Comparison of ENCODE assay signal across 8 mouse cellular contexts in the genomic region with DNA sequence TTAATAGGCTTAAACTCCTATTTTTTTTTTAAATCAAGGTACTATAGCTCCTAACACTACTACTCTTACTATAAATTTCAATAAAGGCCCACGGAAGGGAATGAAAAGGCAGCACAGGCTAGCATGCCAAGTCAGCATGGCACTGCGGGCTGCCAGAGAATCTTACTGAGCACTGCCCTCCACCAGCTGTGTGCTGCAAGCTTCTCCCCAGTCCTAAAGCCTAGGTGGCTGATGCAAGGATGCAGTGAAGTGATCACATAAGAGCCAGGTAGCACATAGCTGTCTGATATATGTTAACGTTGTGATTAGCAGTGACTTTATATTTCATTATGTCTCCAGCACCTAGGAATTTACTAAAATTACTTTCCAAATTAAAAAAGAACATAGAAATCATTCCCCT. TPM values are rescaled to one million over a fixed set of nuclear protein-coding genes. Genes with fewer than 3 reads are reported as not detected.
DNase-seq lines count a peak whose midpoint lies in the region; ATAC-seq and TF ChIP-seq lines count a peak whose summit lies in the region.

No protein-coding gene starts in this region.

- no peak for TF ChIP-seq CTCF in testis, adult 2 months (IDR thresholded peaks at IDR 0.05; ENCODE audit: control insufficient read depth, insufficient read depth, insufficient replicate concordance, low read depth, low read length)

- H3K4me3 ChIP-seq in testis, adult 2 months (ENCODE audit: control insufficient read depth, low read depth, low read length) = peak overlapping the region; percentile 50
- peak overlapping the region; percentile 27 for H3K4me3 ChIP-seq in hindbrain, embryonic 15.5 days

- H3K27ac ChIP-seq in testis, adult 2 months (ENCODE audit: control insufficient read depth, insufficient read depth, low read depth, low read length) = no peak overlapping the region
- no peak overlapping the region for H3K27ac ChIP-seq in hindbrain, embryonic 15.5 days (replicated peaks)

- H3K9me3 ChIP-seq in hindbrain, embryonic 15.5 days = no peaks in the 10 kb centered on the region

- no peak for ATAC-seq in hindbrain, embryonic 15.5 days (ENCODE audit: low FRiP score, low read depth)
- ATAC-seq in megakaryocyte progenitor cell, adult 5-6 weeks (replicated peaks; ENCODE audit: poor library complexity) = peak; percentile 27
- no peak for ATAC-seq in inflammation-experienced regulatory T-cells, adult 6 months

- H3K27me3 ChIP-seq in testis, adult 2 months (ENCODE audit: control insufficient read depth, insufficient read depth, low read length) = no peaks in the 10 kb centered on the region
- H3K27me3 ChIP-seq in hindbrain, embryonic 15.5 days = no peaks in the 10 kb centered on the region

- H3K4me1 ChIP-seq in testis, adult 2 months (ENCODE audit: control insufficient read depth, insufficient read depth, low read length) = peaks cover 3% of the 10 kb centered on the region
- H3K4me1 ChIP-seq in hindbrain, embryonic 15.5 days (replicated peaks) = peaks cover 12% of the 10 kb centered on the region

- peak overlapping the region; percentile 99 for H3K4me2 ChIP-seq in hindbrain, embryonic 15.5 days

- DNase-seq in adrenal gland, postnatal 14 days = peak; percentile 26
- no peak for DNase-seq in adrenal gland, postnatal 4 days (ENCODE audit: low spot score in 2 of 2)
- DNase-seq in testis, postnatal 14 days (ENCODE audit: low spot score) = no peak
- no peak for DNase-seq in ovary, postnatal 36 days (ENCODE audit: low spot score)

- 26% methylated on average over 3 of the region's 3 CpGs for WGBS in hindbrain, embryonic 15.5 days

- peaks cover 1% of the 10 kb centered on the region; the same call in 1 of the 2 replicates for H3K36me3 ChIP-seq in testis, adult 2 months (ENCODE audit: control insufficient read depth, insufficient read depth, low read length)
- H3K36me3 ChIP-seq in hindbrain, embryonic 15.5 days = peaks cover 3% of the 10 kb centered on the region; the same call in 1 of the 2 replicates

- no peak for TF ChIP-seq POLR2A in testis, adult 2 months (IDR thresholded peaks at IDR 0.05; ENCODE audit: control insufficient read depth, low read depth, low read length)

- H3K9ac ChIP-seq in hindbrain, embryonic 15.5 days = peak overlapping the region; percentile 42

RNA-seq across cellular contexts. Expression of a gene that starts 1.1 kb away (rescaled TPM):
- 57.9 and 63.1 TPM in 2 replicates for total RNA-seq in adrenal gland, postnatal 14 days (2021)
- 10 to 100 TPM; 76.9 to 81.2 TPM for total RNA-seq in adrenal gland, postnatal 4 days (2021)
- polyA plus RNA-seq in testis, adult 2 months (2012; rRNA removed) = 81.8 and 101 TPM in 2 replicates
- 14.2 and 16.5 TPM in 2 replicates for polyA plus RNA-seq in hindbrain, embryonic 15.5 days (2015; fragmentation: Nextera tagmentation; extraction: Ambion mirVana)
- 204 and 222 TPM in 2 replicates for total RNA-seq in megakaryocyte progenitor cell, adult 5-6 weeks (2015)
- 73.0 and 85.0 TPM in 2 replicates for total RNA-seq in megakaryocyte progenitor cell, adult 5-6 weeks (2017)
- polyA plus RNA-seq in inflammation-experienced regulatory T-cells, adult 6 months (2017; shearing (Covaris generic)) = 10 to 100 TPM in 1 of 3 experiments, 1 to 10 TPM in 2; 8.9 to 13.4 (median 9.3) TPM

RNA-seq across cellular contexts. Expression of a gene that starts 17.0 kb away (rescaled TPM):
- total RNA-seq in adrenal gland, postnatal 14 days (2021) = 29.7 and 30.5 TPM in 2 replicates
- total RNA-seq in adrenal gland, postnatal 4 days (2021) = 10 to 100 TPM; 37.3 to 39.5 TPM
- polyA plus RNA-seq in testis, adult 2 months (2012; rRNA removed) = 10.5 and 13.8 TPM in 2 replicates
- polyA plus RNA-seq in hindbrain, embryonic 15.5 days (2015; fragmentation: Nextera tagmentation; extraction: Ambion mirVana) = 25.7 and 27.3 TPM in 2 replicates
- 11.0 and 13.0 TPM in 2 replicates for total RNA-seq in megakaryocyte progenitor cell, adult 5-6 weeks (2015)
- total RNA-seq in megakaryocyte progenitor cell, adult 5-6 weeks (2017) = 9.5 and 12.2 TPM in 2 replicates
- 10 to 100 TPM; 15.3 to 22.6 (median 20.1) TPM for polyA plus RNA-seq in inflammation-experienced regulatory T-cells, adult 6 months (2017; shearing (Covaris generic))

RNA-seq across cellular contexts. Expression of a gene that starts 17.0 kb away (rescaled TPM):
- 5.2 and 7.8 TPM in 2 replicates for total RNA-seq in adrenal gland, postnatal 14 days (2021)
- 1 to 10 TPM; 7.2 to 9.2 TPM for total RNA-seq in adrenal gland, postnatal 4 days (2021)
- 51.5 and 60.1 TPM in 2 replicates for polyA plus RNA-seq in testis, adult 2 months (2012; rRNA removed)
- polyA plus RNA-seq in hindbrain, embryonic 15.5 days (2015; fragmentation: Nextera tagmentation; extraction: Ambion mirVana) = 9.9 and 10.5 TPM in 2 replicates
- 0.51 and 1.3 TPM in 2 replicates for total RNA-seq in megakaryocyte progenitor cell, adult 5-6 weeks (2015)
- total RNA-seq in megakaryocyte progenitor cell, adult 5-6 weeks (2017) = 0.37 TPM in 1 of 2 replicates, not detected in the other
- under 1 TPM in 2 of 3 experiments, not detected in 1; 0.72 to 0.99 TPM for polyA plus RNA-seq in inflammation-experienced regulatory T-cells, adult 6 months (2017; shearing (Covaris generic))

RNA-seq across cellular contexts. Expression of a gene that starts 18.3 kb away (rescaled TPM):
- total RNA-seq in adrenal gland, postnatal 14 days (2021) = 4.8 and 8.6 TPM in 2 replicates
- total RNA-seq in adrenal gland, postnatal 4 days (2021) = 10 to 100 TPM; 10.4 to 12.2 TPM
- 11.3 and 12.6 TPM in 2 replicates for polyA plus RNA-seq in testis, adult 2 months (2012; rRNA removed)
- polyA plus RNA-seq in hindbrain, embryonic 15.5 days (2015; fragmentation: Nextera tagmentation; extraction: Ambion mirVana) = 8.3 and 8.7 TPM in 2 replicates
- 3.7 and 4.0 TPM in 2 replicates for total RNA-seq in megakaryocyte progenitor cell, adult 5-6 weeks (2015)
- total RNA-seq in megakaryocyte progenitor cell, adult 5-6 weeks (2017) = 4.7 and 7.6 TPM in 2 replicates
- polyA plus RNA-seq in inflammation-experienced regulatory T-cells, adult 6 months (2017; shearing (Covaris generic)) = 10 to 100 TPM; 41.8 to 63.4 (median 58.7) TPM

RNA-seq across cellular contexts. Expression of a gene that starts 18.6 kb away (rescaled TPM):
- 0.67 TPM in 1 of 2 replicates, not detected in the other for total RNA-seq in adrenal gland, postnatal 14 days (2021)
- total RNA-seq in adrenal gland, postnatal 4 days (2021) = not detected
- polyA plus RNA-seq in testis, adult 2 months (2012; rRNA removed) = 680 and 803 TPM in 2 replicates
- polyA plus RNA-seq in hindbrain, embryonic 15.5 days (2015; fragmentation: Nextera tagmentation; extraction: Ambion mirVana) = 0.29 and 0.59 TPM in 2 replicates
- 0.24 and 0.52 TPM in 2 replicates for total RNA-seq in megakaryocyte progenitor cell, adult 5-6 weeks (2015)
- 1.1 TPM in 1 of 2 replicates, not detected in the other for total RNA-seq in megakaryocyte progenitor cell, adult 5-6 weeks (2017)
- polyA plus RNA-seq in inflammation-experienced regulatory T-cells, adult 6 months (2017; shearing (Covaris generic)) = 1 to 10 TPM in 2 of 3 experiments, not detected in 1; 1.8 to 2.0 TPM
